Mouse (Mus musculus): ENCODE measurements at regions not wholly inside any gene's neighbourhood (a gene's known extent, or its start where the extent isn't known, plus 50 kb on each side); places are given as distances from the start of the nearest gene placed in this dataset.
A peak's percentile ranks its signal among the peaks of the same experiment; 100 is the strongest.

DNA sequence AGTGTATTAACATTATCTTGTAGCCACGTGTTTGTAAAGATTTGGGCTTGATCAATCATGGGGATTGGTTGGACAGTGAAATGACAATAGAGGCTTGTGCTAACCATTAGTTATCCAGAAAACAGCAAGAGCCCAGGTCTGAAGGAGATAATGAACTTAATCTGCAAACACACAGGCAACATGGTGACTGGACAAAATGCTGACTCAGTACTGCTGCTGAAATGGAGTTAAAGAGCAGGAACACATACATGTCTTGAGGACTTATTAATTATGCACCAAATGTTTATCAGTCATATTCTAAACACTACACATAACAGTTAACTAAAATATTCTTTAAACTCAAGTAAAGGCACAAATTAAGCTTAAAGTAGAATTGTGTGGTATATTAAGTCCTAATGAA lies 528.6 kb downstream of the Etv1 start:
- Histone ChIP-seq H3K4me1 (ENCODE audit: control insufficient read depth in 1 of 2, insufficient read depth in 2 of 2) (no peaks in the 10 kb centered on the region), H3K9ac (ENCODE audit: insufficient read depth, low read depth) (no peak overlapping the region), H3K79me2 (replicated peaks; ENCODE audit: control insufficient read depth, extremely low read depth, insufficient read depth, poor library complexity, severe bottlenecking) (no peaks in the 10 kb centered on the region), H3K4me2 (ENCODE audit: insufficient read depth, low read depth, poor library complexity, severe bottlenecking) (no peak overlapping the region), H3K27ac (ENCODE audit: insufficient read depth, low read depth) (no peak overlapping the region), H3K36me3 (replicated peaks in 1 of 2; ENCODE audit: control insufficient read depth in 1 of 2, insufficient read depth in 1 of 2, low read length in 1 of 2) (no peaks in the 10 kb centered on the region), H3K27me3 (replicated peaks) (no peaks in the 10 kb centered on the region), H3K9me3 (replicated peaks; ENCODE audit: low read length) (no peaks in the 10 kb centered on the region), H3K4me3 (replicated peaks in 1 of 3; ENCODE audit: low read depth in 2 of 3, low read length in 2 of 3, poor library complexity in 1 of 3) (no peak overlapping the region)
- no peak for TF ChIP-seq KAT2A (IDR thresholded peaks at IDR 0.05; ENCODE audit: insufficient replicate concordance, low read length)
- TF ChIP-seq MAFK (IDR thresholded peaks at IDR 0.05; ENCODE audit: insufficient replicate concordance, low read length), result peak; percentile 71
- dilution Hi-C loops (cut with MboI; ENCODE audit: extremely low pct_ligation_motif_present, extremely low pct_unique_long_range_greater_than_20kb, low sequenced_read_pairs), result no loop called here
- DNase-seq (ENCODE audit: extremely low read depth), result no peak
- in situ Hi-C loops (cut with MboI; ENCODE audit: low pct_ligation_motif_present, low pct_unique_long_range_greater_than_20kb, low sequenced_read_pairs), result no loop called here

DNA sequence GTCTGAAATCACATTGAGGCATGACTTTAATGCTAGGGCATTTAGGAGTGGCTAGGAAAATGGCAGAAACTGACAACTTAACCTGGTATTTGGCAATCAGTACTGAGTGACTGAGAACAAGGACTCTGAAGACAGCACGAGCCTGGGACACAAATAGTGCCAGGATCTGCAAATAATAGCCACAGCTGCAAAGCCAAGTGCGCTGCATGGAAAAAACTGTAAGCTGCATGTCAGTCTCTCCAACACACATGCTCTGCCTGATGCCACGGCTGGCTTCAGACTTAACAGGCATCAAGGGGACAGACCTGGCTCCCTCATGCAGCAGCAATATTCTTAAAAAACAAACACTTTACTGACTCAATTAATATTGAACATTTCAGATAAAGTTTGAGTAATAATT lies 530.7 kb downstream of the Etv1 start:
- TF ChIP-seq MEF2A (IDR thresholded peaks at IDR 0.05; ENCODE audit: borderline replicate concordance, low read depth, low read length) (no peak), CTCF (conservative IDR thresholded peaks at IDR 0.05 in 1 of 2, IDR thresholded peaks at IDR 0.05 in 1 of 2; ENCODE audit: low read depth in 2 of 2, low read length in 2 of 2) (no peak), ZC3H11A (IDR thresholded peaks at IDR 0.05; ENCODE audit: low read depth, low read length) (no peak), JUN (IDR thresholded peaks at IDR 0.05; ENCODE audit: insufficient read depth, low read depth, low read length) (no peak), MXI1 (IDR thresholded peaks at IDR 0.05; ENCODE audit: low read depth, low read length) (no peak), MAZ (IDR thresholded peaks at IDR 0.05; ENCODE audit: low read depth, low read length) (no peak), MAFK (IDR thresholded peaks at IDR 0.05; ENCODE audit: insufficient replicate concordance, low read length) (no peak), POLR2A (IDR thresholded peaks at IDR 0.05; ENCODE audit: low read depth, low read length) (no peak), TBP (conservative IDR thresholded peaks at IDR 0.05; ENCODE audit: low read depth, low read length) (no peak), UBTF (IDR thresholded peaks at IDR 0.05; ENCODE audit: low read depth, low read length) (no peak), PAX5 (IDR thresholded peaks at IDR 0.05; ENCODE audit: low read length) (no peak)
- Histone ChIP-seq H3K9me3 (replicated peaks; ENCODE audit: low read length) (no peaks in the 10 kb centered on the region), H3K4me3 (replicated peaks in 1 of 3; ENCODE audit: low read depth in 2 of 3, low read length in 2 of 3, poor library complexity in 1 of 3) (no peak overlapping the region), H3K4me1 (ENCODE audit: control insufficient read depth in 1 of 2, insufficient read depth in 2 of 2) (no peaks in the 10 kb centered on the region), H3K27me3 (replicated peaks) (no peaks in the 10 kb centered on the region), H3K9ac (ENCODE audit: insufficient read depth, low read depth) (no peak overlapping the region), H3K27ac (ENCODE audit: insufficient read depth, low read depth) (no peak overlapping the region), H3K79me2 (replicated peaks; ENCODE audit: control insufficient read depth, extremely low read depth, insufficient read depth, poor library complexity, severe bottlenecking) (no peaks in the 10 kb centered on the region), H3K36me3 (replicated peaks in 1 of 2; ENCODE audit: control insufficient read depth in 1 of 2, insufficient read depth in 1 of 2, low read length in 1 of 2) (no peaks in the 10 kb centered on the region), H3K4me2 (ENCODE audit: insufficient read depth, low read depth, poor library complexity, severe bottlenecking) (no peak overlapping the region)
- in situ Hi-C loops (cut with MboI; ENCODE audit: low pct_ligation_motif_present, low pct_unique_long_range_greater_than_20kb, low sequenced_read_pairs), result no loop called here
- no peak for DNase-seq (ENCODE audit: extremely low read depth)
- dilution Hi-C loops (cut with MboI; ENCODE audit: extremely low pct_ligation_motif_present, extremely low pct_unique_long_range_greater_than_20kb, low sequenced_read_pairs), result no loop called here

DNA sequence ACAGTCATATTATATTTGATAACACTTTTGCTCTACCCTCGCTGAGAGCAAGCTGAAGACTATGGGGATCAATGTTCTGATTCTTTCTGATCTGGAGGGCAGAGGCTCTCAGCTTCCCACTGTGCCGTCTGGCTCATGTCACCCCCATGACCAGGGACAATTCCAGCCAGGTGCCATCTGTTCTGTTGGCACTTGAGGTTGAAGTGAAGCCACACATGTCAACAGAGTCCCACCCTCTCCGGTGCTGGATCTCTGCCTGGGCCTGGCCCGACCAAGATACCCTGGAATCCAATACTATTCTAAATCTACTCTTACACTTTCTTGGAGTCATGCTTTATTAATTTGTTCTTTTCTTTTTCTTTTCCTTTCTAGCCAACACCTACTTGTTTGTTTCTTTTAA lies 538.0 kb downstream of the Etv1 start:
- H3K36me3 ChIP-seq (replicated peaks in 1 of 2; ENCODE audit: control insufficient read depth in 1 of 2, insufficient read depth in 1 of 2, low read length in 1 of 2), result no peaks in the 10 kb centered on the region
- H3K4me1 ChIP-seq (ENCODE audit: control insufficient read depth in 1 of 2, insufficient read depth in 2 of 2), result no peaks in the 10 kb centered on the region
- H3K4me3 ChIP-seq (replicated peaks in 1 of 3; ENCODE audit: low read depth in 2 of 3, low read length in 2 of 3, poor library complexity in 1 of 3), result no peak overlapping the region
- H3K4me2 ChIP-seq (ENCODE audit: insufficient read depth, low read depth, poor library complexity, severe bottlenecking), result no peak overlapping the region
- H3K27ac ChIP-seq (ENCODE audit: insufficient read depth, low read depth), result no peak overlapping the region
- DNase-seq (ENCODE audit: extremely low read depth), result no peak
- dilution Hi-C loops (cut with MboI; ENCODE audit: extremely low pct_ligation_motif_present, extremely low pct_unique_long_range_greater_than_20kb, low sequenced_read_pairs), result no loop called here
- H3K9ac ChIP-seq (ENCODE audit: insufficient read depth, low read depth), result no peak overlapping the region
- no peaks in the 10 kb centered on the region for H3K9me3 ChIP-seq (replicated peaks; ENCODE audit: low read length)
- TF ChIP-seq SIN3A (IDR thresholded peaks at IDR 0.05; ENCODE audit: low read length) (no peak), MAZ (IDR thresholded peaks at IDR 0.05; ENCODE audit: low read depth, low read length) (no peak), JUND (conservative IDR thresholded peaks at IDR 0.05; ENCODE audit: low read depth, low read length) (no peak), POLR2A (IDR thresholded peaks at IDR 0.05; ENCODE audit: low read depth, low read length) (no peak), NELFE (IDR thresholded peaks at IDR 0.05; ENCODE audit: low read depth, low read length) (no peak), ETS1 (conservative IDR thresholded peaks at IDR 0.05; ENCODE audit: low read depth, low read length) (no peak)
- H3K79me2 ChIP-seq (replicated peaks; ENCODE audit: control insufficient read depth, extremely low read depth, insufficient read depth, poor library complexity, severe bottlenecking), result no peaks in the 10 kb centered on the region
- in situ Hi-C loops (cut with MboI; ENCODE audit: low pct_ligation_motif_present, low pct_unique_long_range_greater_than_20kb, low sequenced_read_pairs), result no loop called here
- no peaks in the 10 kb centered on the region for H3K27me3 ChIP-seq (replicated peaks)
